Mouse (Mus musculus) kidney, postnatal 4 days (tissue): ENCODE data around the gene Ankdd1b.
A peak's percentile ranks its signal among the peaks of the same experiment; 100 is the strongest.

Experiments
- DNase-seq, 2 experiments: peaks; one replicate each; pipeline ENCODE4 v3.0.0; 2021; ENCODE audit warnings: mixed read lengths in 2 of 2

The Ankdd1b gene

GRCm38 (mm10) chr13:96452621-96453020 is 18.4 kb downstream of the Ankdd1b start:
- no peak for DNase-seq

GRCm38 (mm10) chr13:96451386-96452140 is 19.4 kb downstream of the Ankdd1b start:
- DNase-seq: peak in 1 of 2 experiments; percentile 5

DNA sequence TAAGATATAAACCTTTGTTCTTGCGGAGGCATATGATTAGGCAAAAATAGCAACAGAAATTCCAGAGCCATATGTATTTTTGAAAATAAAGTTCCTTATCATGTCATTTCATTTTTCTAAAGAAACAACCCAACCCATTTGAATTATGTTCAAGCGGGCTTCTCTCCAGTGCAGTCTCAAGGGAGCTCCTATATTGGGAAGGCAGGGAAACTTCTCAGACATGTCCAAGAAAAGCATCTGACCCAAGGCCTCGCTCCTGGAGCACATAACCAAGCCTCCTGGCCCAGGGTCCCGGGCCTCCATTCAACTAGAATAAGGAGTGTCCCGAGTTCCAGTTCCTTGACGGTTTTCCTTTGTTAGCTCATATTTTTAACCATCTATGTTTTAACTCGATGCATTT is 20.1 kb downstream of the Ankdd1b start:
- peak; percentile 63 to 64 for DNase-seq

- DNase-seq: peak in 1 of 2 experiments; percentile 11
Observed at GRCm38 (mm10) chr13:96450205-96450856, 20.7 kb downstream of the Ankdd1b start.

- DNase-seq: no peak
Observed at GRCm38 (mm10) chr13:96440436-96440835, 30.6 kb downstream of the Ankdd1b start.

DNA sequence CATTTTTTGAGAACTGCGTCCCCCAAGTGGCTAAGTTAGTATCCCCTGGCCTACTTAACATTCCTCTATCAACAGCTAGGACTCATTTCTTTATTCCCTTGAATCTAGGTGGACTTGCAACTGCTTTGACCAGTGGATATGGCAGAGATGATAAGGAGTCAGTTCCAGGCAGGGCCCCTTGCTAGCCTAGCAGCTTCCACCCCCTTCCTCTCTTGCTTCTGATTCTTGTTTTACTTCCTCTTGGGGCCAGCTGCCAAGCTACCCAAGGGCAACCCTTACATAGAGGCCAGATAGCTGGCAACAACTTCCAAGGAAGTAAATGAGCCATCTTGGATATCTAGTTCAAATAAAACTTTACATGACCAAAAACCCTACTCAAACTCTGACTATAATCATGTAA is 34.1 kb downstream of the Ankdd1b start:
- DNase-seq: no peak

- DNase-seq: peak; percentile 59 to 74
Observed at GRCm38 (mm10) chr13:96435793-96436192, 35.2 kb downstream of the Ankdd1b start.

GRCm38 (mm10) chr13:96434899-96435331 is 36.1 kb downstream of the Ankdd1b start:
- peak; percentile 58 to 65 for DNase-seq

DNA sequence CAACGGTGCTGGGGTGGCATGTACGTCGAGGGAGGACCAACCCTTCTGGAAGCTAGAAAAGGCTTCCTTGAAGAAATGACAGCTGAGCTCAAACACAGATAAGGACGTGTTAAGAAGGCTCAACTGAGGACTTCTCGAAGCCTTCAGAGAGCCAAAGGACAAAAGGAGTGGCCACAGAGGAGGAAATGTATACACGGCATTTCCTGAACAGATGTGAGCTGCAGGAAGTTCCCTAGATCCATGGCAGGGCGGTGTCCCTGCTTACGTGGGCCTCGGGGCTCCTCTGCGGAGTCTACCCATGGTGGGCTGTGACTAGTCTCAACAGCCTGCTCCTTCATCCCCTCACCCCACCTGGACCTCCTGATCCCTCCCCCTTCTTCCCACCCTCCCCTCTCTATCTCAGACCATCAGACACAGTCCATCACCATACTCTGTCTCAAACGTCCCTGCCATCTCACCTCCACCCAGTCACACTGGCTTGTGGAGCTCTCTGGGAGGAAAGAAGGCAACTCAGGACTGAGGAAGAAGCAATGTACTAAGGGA is 37.3 kb downstream of the Ankdd1b start:
- peak in 1 of 2 experiments; percentile 25 for DNase-seq

GRCm38 (mm10) chr13:96433041-96433440 is 38.0 kb downstream of the Ankdd1b start:
- DNase-seq: no peak

- DNase-seq: peak; percentile 35 to 48
Observed at GRCm38 (mm10) chr13:96432376-96432811, 38.6 kb downstream of the Ankdd1b start.

DNA sequence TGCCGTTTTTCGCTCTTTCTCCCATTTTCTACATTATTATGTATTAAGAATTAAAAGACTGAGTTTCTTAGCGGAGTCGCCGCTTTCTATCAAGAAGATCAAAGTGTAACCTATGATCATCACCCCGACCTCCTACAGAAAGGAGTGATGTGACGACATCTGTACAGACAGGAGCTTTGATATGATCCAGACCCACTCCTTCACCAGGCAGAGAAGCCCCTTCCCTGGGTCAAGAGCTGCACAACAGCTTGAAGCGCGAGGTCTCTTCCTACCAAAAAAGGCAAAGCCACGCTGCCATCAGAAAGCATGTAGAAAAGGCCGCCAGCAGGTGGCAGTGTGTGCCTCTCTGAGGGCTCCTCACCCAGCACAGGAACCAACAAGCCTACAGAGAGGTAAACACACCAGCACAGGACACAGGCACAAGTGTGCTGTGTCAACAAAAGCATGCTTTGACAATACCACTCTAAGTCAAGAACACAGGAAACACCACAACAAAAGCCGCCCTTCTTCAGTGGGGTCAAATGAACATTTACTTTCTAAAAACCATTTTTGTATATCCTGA is 39.3 kb downstream of the Ankdd1b start:
- peak; percentile 95 to 96 for DNase-seq

DNA sequence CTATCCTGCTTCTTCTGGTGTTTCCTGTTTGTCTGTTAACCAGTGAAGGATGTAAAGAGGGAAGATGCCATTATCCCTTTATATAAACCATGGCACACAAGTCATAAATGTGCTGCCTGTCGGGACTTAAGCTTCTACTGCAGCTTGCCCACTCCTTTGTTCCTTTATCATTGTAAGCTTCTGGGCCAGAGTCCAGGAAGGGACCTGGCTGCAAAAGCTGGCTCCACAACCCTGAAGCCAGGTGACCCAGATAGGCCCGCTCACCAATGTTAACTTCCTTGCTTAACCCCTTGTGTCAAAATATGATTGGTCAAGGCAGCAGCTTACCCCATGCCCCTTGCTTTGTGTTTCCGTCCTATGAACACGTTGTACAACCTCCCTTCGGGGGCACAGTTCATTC is 42.5 kb downstream of the Ankdd1b start:
- DNase-seq: no peak

DNA sequence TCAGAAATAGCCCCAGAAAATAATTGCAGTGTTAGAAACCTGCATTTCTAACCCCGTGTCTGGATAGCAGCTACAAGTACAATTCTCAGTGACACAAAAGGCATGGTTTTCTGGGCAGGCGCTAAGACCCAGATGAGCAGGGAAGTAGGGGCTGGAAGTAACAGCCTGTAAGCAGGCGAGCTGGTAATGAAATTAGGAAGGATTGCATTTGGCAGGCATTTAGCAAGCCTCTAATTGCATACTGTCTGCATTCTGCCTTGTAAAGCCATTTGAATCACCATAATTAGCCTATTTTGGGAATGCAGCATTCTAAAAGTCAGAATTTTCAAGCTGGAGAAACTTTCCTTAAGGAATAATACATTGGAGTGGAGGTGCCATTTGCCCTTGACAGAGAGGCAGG is 45.0 kb downstream of the Ankdd1b start:
- no peak for DNase-seq

GRCm38 (mm10) chr13:96424496-96425274 is 46.3 kb downstream of the Ankdd1b start:
- DNase-seq: no peak

GRCm38 (mm10) chr13:96421230-96421629 is 49.8 kb downstream of the Ankdd1b start:
- DNase-seq: no peak

DNA sequence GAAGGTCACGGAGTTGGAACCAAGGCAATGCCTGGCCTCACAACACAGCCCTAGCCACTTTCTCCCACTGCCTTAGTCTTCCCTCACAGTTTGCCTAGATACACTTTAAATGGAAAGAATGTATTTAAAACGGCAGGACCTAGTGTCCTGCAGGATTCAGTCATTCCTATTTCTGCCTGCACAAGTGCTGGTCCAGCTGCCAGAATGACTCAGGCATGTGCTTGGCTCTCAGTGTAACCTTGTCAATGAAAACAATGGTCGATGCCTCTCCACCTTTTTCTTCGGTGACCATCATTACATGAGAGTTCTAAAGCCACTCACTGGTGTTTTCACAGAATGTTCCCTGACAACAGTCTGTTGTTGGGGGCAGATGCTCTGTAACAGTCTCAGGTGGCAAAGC is 52.5 kb downstream of the Ankdd1b start:
- DNase-seq: no peak

DNA sequence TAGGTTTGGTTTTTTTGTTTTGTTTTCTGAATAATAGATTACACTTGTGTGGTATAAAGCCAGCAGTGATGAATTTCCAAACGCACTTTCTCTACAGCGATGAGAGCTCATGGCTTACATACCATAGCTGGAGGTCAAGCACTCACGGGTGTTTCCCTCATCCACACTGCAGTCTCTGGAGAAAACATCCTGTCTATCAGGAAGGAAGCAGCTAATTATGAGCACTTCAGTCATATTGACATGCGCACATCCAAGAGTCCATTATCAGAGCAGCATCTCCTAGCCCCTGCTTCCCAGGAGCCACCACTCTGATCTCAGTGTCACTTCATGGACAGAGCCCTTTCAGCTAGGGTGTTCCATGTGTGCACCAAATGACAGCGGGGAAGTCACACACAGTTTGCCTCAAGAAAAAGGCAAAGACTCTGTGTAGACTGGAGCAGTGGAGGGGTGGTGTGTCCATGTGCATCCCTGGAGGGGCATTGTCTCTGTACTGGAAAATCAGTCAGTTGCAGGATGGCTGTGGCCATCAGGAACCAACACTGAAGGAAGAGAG is 53.7 kb downstream of the Ankdd1b start:
- DNase-seq: no peak

- DNase-seq: no peak
Observed at GRCm38 (mm10) chr13:96416380-96416779, 54.6 kb downstream of the Ankdd1b start.

DNA sequence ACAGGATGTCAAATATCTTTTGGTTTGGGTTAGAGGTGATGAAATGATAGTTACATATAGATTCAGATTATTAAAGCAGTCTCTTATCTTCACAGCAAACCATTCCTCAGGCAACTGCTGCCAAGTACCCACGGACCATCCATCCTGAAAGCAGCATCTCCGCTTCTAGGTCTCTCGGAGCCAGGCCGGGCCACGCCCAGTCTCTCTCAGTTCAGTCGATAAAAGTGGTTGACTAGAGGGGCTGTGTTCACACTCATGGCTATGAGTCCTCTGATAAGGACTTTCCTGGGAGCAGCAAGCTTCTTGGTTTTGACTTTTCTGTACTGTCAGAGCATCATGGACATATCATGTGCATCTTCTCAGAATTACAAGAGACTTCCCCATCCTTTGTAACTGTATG is 56.6 kb downstream of the Ankdd1b start:
- DNase-seq: no peak

DNA sequence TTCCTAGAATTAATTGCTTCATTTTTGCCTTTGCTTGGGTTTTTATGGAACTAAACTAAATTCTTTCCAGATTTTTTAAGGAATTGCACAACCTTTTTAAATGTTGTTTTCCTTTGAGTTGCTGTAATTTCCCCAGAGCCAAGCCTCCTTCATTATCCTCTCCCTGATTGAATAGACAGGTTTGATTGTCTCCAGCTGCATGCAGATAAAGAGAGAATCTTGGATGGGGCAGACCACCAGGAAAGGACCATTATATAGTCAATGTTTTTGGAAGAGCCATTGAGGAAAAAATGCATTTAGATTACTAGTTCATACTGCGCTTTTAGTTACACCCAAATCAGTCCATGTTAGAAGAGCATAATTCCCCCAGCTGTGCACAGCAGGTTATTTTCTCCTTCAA is 62.2 kb downstream of the Ankdd1b start:
- DNase-seq: no peak

DNA sequence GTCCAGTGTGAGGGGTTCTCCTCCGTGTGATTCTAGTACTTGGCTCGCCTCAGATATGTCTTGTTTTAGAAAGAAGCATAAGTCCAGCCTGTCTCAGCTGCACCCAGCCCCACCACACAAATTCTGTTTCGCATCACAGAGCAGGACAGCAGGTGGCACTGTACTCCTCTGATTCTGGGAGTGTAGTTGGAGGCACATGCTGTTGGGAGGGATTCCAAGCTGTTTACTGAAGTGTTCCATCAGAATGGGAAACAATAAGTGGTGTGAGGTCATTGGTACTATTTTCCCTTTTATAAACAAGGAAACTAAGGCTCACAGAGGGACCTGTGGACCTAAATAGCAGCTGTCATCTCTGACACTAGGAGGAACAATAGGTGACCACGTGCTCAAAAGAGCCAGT is 64.0 kb downstream of the Ankdd1b start:
- peak; percentile 58 to 61 for DNase-seq
